Mouse (Mus musculus) forebrain, embryonic 14.5 days (tissue): ENCODE data around the gene Amotl2. TPM values are rescaled to one million over a fixed set of nuclear protein-coding genes. Genes with fewer than 3 reads are reported as not detected.

Experiments
- ATAC-seq: fragments of 200-750 bp; cut with Nextera tagmentation; 2 replicates; pipeline ENCODE4 v1.8.0; 2017; ENCODE audit warnings: mild to moderate bottlenecking, moderate library complexity
- DNase-seq: peaks from one replicate; pipeline ENCODE4 v3.0.0-alpha.2; 2015; ENCODE audit warnings: low spot score
- H3K27ac ChIP-seq: fragments of 300-500 bp; sonication (generic); 2 replicates; pipeline ENCODE4 v1.5.1; 2014; ENCODE audit warnings: low read depth, mild to moderate bottlenecking, control low read depth, low read length, moderate library complexity
- H3K27me3 ChIP-seq: fragments of 300-500 bp; sonication (generic); replicated peaks from 2 replicates; pipeline ENCODE4 v1.6.1; 2014; ENCODE audit warnings: low read length, control low read depth, mixed read lengths; ENCODE audit not compliant: control insufficient read depth, insufficient read depth
- H3K36me3 ChIP-seq: fragments of 300-500 bp; sonication (generic); 2 replicates; pipeline ENCODE4 v1.6.1; 2014; ENCODE audit warnings: low read length, control low read depth; ENCODE audit not compliant: control insufficient read depth, insufficient read depth
- H3K4me1 ChIP-seq: fragments of 300-500 bp; sonication (generic); 2 replicates; pipeline ENCODE4 v1.6.1; 2014; ENCODE audit warnings: antibody characterized with exemption, low read length, control low read depth; ENCODE audit not compliant: control insufficient read depth, insufficient read depth
- H3K4me2 ChIP-seq: fragments of 300-500 bp; sonication (generic); 2 replicates; pipeline ENCODE4 v1.6.1; 2014; ENCODE audit warnings: mild to moderate bottlenecking, control low read depth, low read length
- H3K4me3 ChIP-seq: fragments of 300-500 bp; sonication (generic); 2 replicates; pipeline ENCODE4 v1.5.1; 2014; ENCODE audit warnings: low read depth, low read length, control low read depth
- H3K9ac ChIP-seq: fragments of 300-500 bp; sonication (generic); 2 replicates; pipeline ENCODE4 v1.6.1; 2014; ENCODE audit warnings: mild to moderate bottlenecking, low read length, control low read depth, moderate library complexity
- H3K9me3 ChIP-seq: fragments of 300-500 bp; sonication (generic); replicated peaks from 2 replicates; pipeline ENCODE4 v1.6.1; 2016; ENCODE audit warnings: low read length, control low read depth, mixed read lengths; ENCODE audit not compliant: control insufficient read depth
- WGBS: fragments of 180-500 bp; shearing (Covaris S2); extraction: QIAGEN DNeasy Blood & Tissue Kit; methylation state at CpG from one replicate; pipeline ENCODE4 v1.1.7; 2014; 5-methylcytosine and 5-hydroxymethylcytosine counted together
- polyA plus RNA-seq: library from polyadenylated mRNA; unstranded; fragments of >200 nt; fragmentation: Nextera tagmentation; extraction: Ambion mirVana; gene quantifications from 2 replicates; pipeline ENCODE4 v1.2.1, GENCODE M21; 2014

Amotl2 gene
- polyA plus RNA-seq, 1 experiment from 2014 or later = 30.4 TPM

- peaks cover 28% of the 10 kb centered on the region for H3K4me1 ChIP-seq
- H3K9me3 ChIP-seq = no peaks in the 10 kb centered on the region
- WGBS = 92% methylated on average over 9 of the region's 9 CpGs
- ATAC-seq = no peak
- H3K36me3 ChIP-seq = peaks cover 99% of the 10 kb centered on the region
- DNase-seq = no peak
- H3K27me3 ChIP-seq = no peaks in the 10 kb centered on the region
- H3K9ac ChIP-seq = no peak overlapping the region
- no peak overlapping the region for H3K27ac ChIP-seq
- H3K4me3 ChIP-seq = no peak overlapping the region
- no peak overlapping the region for H3K4me2 ChIP-seq
Measured at GRCm38 (mm10) chr9:102728469-102728747, 11.9 kb downstream of the Amotl2 start.

- no peak overlapping the region for H3K9ac ChIP-seq
- H3K27me3 ChIP-seq = no peaks in the 10 kb centered on the region
- H3K4me1 ChIP-seq = peaks cover 23% of the 10 kb centered on the region
- H3K4me3 ChIP-seq = no peak overlapping the region
- H3K4me2 ChIP-seq = no peak overlapping the region
- DNase-seq (no peak), ATAC-seq (no peak)
- H3K9me3 ChIP-seq = no peaks in the 10 kb centered on the region
- H3K36me3 ChIP-seq = peaks cover 99% of the 10 kb centered on the region
- whole genome bisulfite sequencing = 91% methylated on average over 21 of the region's 21 CpGs
- H3K27ac ChIP-seq = no peak overlapping the region
Measured at GRCm38 (mm10) chr9:102729093-102729845, 12.8 kb downstream of the Amotl2 start.

DNA sequence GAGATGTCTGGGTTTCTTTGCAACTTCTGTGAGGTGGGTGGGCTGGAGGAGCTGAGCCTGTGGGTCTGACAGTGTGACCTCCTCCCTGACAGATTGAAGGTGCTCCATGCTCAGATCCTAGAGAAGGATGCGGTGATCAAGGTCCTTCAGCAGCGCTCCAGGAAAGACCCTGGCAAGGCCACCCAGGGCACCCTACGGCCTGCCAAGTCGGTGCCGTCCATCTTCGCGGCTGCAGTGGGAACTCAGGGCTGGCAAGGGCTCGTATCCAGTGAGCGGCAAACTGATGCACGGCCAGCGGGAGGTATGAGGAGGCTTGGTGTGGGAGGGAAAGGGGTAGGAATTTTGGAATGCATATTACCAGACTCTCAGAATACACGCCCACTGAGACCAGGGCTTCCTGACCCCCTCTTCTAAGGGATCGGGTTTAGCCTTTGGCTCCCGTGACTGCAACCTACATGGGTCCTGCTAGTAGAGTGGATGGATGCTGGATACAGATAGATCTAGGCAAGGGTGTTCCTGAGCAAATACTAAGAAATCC is 13.5 kb downstream of the Amotl2 start:
- H3K4me3 ChIP-seq = no peak overlapping the region
- H3K9me3 ChIP-seq = no peaks in the 10 kb centered on the region
- H3K27me3 ChIP-seq = no peaks in the 10 kb centered on the region
- no peak overlapping the region for H3K27ac ChIP-seq
- H3K9ac ChIP-seq = no peak overlapping the region
- DNase-seq (no peak), ATAC-seq (no peak)
- WGBS = 96% methylated on average over 14 of the region's 14 CpGs
- peaks cover 93% of the 10 kb centered on the region for H3K36me3 ChIP-seq
- peaks cover 16% of the 10 kb centered on the region for H3K4me1 ChIP-seq
- no peak overlapping the region for H3K4me2 ChIP-seq

DNA sequence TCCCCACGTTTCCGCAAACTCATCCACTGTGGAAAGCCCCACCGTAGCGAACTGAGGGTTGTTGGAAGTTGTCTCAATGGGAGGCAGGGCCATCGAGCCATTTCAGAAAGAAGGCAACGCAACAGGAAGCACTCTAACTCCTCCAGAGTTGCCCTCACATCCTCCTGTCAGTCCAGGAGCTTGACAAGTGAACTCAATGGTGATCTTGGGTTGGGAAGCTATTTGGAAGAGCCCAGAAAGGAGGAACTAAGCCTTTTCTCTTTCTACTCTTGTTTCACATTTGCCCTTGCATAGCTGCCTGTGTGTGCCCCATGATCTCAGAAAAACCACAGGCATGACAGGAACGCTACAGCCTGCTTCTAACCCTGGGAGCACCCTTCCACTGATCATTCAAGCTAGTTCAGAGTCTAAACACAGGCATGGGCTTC is 14.6 kb downstream of the Amotl2 start:
- H3K9me3 ChIP-seq = no peaks in the 10 kb centered on the region
- no peak overlapping the region for H3K27ac ChIP-seq
- no peak for ATAC-seq
- no peak overlapping the region for H3K9ac ChIP-seq
- H3K27me3 ChIP-seq = no peaks in the 10 kb centered on the region
- peaks cover 82% of the 10 kb centered on the region for H3K36me3 ChIP-seq
- peaks cover 5% of the 10 kb centered on the region for H3K4me1 ChIP-seq
- no peak for DNase-seq
- WGBS = 89% methylated on average over 7 of the region's 7 CpGs
- H3K4me2 ChIP-seq = no peak overlapping the region
- no peak overlapping the region for H3K4me3 ChIP-seq

GRCm38 (mm10) chr9:102731574-102732175 is 15.2 kb downstream of the Amotl2 start:
- WGBS = 83% methylated on average over 10 of the region's 10 CpGs
- Histone ChIP-seq H3K9me3 (no peaks in the 10 kb centered on the region), H3K27me3 (no peaks in the 10 kb centered on the region), H3K4me3 (no peak overlapping the region), H3K4me2 (no peak overlapping the region), H3K36me3 (peaks cover 76% of the 10 kb centered on the region), H3K27ac (no peak overlapping the region), H3K4me1 (no peaks in the 10 kb centered on the region), H3K9ac (no peak overlapping the region)
- no peak for DNase-seq
- no peak for ATAC-seq

- no peaks in the 10 kb centered on the region for H3K9me3 ChIP-seq
- 70% methylated on average over 5 of the region's 5 CpGs for WGBS
- H3K27me3 ChIP-seq = no peaks in the 10 kb centered on the region
- no peak overlapping the region for H3K9ac ChIP-seq
- peaks cover 69% of the 10 kb centered on the region for H3K36me3 ChIP-seq
- H3K4me2 ChIP-seq = no peak overlapping the region
- no peak overlapping the region for H3K27ac ChIP-seq
- DNase-seq = no peak
- H3K4me3 ChIP-seq = no peak overlapping the region
- no peaks in the 10 kb centered on the region for H3K4me1 ChIP-seq
- no peak for ATAC-seq
Measured at GRCm38 (mm10) chr9:102732326-102732865, 15.9 kb downstream of the Amotl2 start.

- Histone ChIP-seq H3K4me2 (no peak overlapping the region), H3K4me3 (no peak overlapping the region), H3K36me3 (peaks cover 58% of the 10 kb centered on the region), H3K27me3 (no peaks in the 10 kb centered on the region), H3K4me1 (no peaks in the 10 kb centered on the region), H3K9me3 (no peaks in the 10 kb centered on the region), H3K27ac (no peak overlapping the region), H3K9ac (no peak overlapping the region)
- no peak for DNase-seq
- peak; percentile 46; the same call in 1 of the 2 replicates for ATAC-seq
- WGBS = 93% methylated on average over 5 of the region's 5 CpGs
Measured at GRCm38 (mm10) chr9:102733459-102733858, 17.0 kb downstream of the Amotl2 start.

DNA sequence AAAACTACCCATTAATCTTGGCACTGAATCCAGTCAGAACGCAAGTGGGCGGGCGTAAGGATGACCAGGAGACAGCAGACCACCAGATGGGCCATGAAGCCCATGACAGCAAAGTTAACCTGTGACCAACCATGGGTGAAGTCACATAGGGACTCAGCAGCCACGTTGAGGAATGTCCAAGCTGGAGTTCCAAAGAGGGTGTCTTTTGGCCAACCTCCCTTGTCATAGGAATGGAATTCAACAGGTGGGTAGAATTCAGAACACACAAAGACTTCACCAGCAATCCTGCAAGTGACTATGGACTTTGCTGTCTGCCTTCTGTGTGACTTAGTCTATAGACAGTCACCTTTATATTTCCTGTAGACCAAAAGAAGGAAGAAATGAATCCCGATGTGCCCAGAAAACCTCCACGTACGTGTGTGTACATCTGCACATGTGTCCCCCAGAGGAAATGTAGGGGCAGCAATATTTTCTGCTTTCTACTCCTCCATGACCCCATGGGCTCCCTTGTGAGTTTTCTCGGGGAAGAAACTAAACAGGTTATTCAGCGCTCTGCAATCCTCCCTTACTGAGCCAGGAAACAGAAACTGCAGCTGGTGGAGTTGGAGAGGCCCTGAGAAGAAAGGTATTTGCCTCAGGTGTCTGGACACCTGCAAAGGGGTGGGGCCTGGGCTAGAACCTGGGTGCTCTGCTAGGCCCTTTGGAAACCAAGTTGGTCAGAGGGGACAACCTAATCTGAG is 17.7 kb downstream of the Amotl2 start:
- WGBS = 82% methylated on average over 9 of the region's 9 CpGs
- DNase-seq = no peak
- Histone ChIP-seq H3K4me3 (no peak overlapping the region), H3K9ac (no peak overlapping the region), H3K27me3 (no peaks in the 10 kb centered on the region), H3K9me3 (no peaks in the 10 kb centered on the region), H3K36me3 (peaks cover 51% of the 10 kb centered on the region), H3K4me2 (no peak overlapping the region), H3K4me1 (no peaks in the 10 kb centered on the region), H3K27ac (no peak overlapping the region)
- ATAC-seq = no peak
